Mouse (Mus musculus) gastrocnemius, adult 18-20 months (tissue): ENCODE measurements around the gene Ctnna2. TPM values are rescaled to one million over a fixed set of nuclear protein-coding genes. Genes with fewer than 3 reads are reported as not detected.

Experiments
- DNase-seq: peaks from one replicate; pipeline ENCODE4 v3.0.0; 2021; ENCODE audit warnings: low spot score
- total RNA-seq, 2 experiments: library from RNA; stranded (reverse); gene quantifications; 2 replicates each; pipeline ENCODE4 v1.2.3; 2021

The Ctnna2 gene
- total RNA-seq, 2 experiments from 2014 or later, result not detected

GRCm38 (mm10) chr6:77184896-77185295, 794.6 kb downstream of the Ctnna2 start:
- DNase-seq, result no peak

GRCm38 (mm10) chr6:77175764-77176163, 803.7 kb downstream of the Ctnna2 start:
- DNase-seq, result no peak

- DNase-seq, result no peak
Observed at GRCm38 (mm10) chr6:77157028-77157427, 822.5 kb downstream of the Ctnna2 start.

DNA sequence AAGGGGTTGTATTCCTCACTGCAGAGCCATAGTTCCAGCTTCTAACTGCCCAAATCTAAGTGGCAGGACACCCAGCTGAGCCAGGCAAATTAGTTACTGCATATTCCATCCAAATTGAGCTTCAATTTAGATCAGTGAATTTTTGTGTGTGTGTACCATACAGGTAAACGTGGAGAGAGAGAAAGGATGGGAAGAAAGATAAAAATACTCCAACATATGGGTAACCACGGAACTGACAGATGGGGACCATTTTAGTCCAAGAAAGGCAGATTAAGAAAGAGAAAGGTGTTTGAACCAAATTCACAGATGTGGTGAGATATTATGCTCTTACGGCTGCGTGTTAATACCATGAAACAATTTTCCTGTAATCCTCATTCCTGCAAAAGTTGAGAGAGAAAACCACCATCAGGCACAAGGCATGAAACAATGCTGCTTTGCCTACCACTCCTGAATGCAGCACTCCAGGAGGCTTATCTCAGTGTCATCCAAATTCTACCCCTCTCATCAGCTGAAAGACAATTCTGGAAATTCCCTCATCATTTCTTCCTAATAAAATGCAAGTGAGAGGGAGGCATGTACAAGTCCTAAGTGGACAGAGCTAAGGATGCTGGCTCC, 840.1 kb downstream of the Ctnna2 start:
- no peak for DNase-seq

DNA sequence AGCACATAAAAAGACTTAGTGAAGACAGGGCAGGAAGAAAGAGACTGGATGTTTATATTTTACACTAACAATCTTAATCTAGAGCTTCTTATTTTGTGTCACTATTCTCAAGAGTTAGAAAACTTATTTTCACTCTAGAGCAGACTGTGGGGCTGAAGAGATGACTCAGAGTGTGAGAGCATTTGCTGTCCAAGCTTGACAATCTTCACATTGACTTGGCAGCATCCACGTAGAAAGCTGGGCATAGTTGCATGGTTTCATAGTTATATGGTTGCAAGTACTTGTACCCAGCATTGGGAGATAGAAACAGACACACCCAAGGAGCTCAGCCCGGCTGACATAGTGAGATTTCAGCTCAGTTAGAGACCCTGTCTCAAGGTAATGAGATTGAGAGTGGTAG, 858.6 kb downstream of the Ctnna2 start:
- no peak for DNase-seq

DNA sequence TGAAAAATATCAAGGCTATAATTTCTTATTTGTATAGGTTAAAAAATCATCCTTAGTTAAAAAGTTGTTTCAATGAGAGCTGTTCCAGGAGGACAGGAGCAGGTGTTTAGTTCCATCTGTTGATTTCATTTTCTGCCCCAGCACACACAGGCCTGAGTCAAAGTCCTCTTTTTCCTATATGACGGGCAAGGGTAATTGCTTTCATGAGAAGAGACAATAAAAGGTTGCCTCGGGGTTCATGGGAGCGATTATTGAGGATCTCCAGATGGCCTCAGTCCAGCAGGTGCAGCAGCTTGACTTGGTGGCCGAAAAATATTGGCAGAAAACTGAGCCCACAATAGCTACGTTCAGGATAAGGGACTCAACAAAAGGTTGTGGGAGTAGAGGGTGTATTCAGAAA, 859.0 kb downstream of the Ctnna2 start:
- no peak for DNase-seq

GRCm38 (mm10) chr6:77109095-77109945, 870.2 kb downstream of the Ctnna2 start:
- DNase-seq, result no peak

DNA sequence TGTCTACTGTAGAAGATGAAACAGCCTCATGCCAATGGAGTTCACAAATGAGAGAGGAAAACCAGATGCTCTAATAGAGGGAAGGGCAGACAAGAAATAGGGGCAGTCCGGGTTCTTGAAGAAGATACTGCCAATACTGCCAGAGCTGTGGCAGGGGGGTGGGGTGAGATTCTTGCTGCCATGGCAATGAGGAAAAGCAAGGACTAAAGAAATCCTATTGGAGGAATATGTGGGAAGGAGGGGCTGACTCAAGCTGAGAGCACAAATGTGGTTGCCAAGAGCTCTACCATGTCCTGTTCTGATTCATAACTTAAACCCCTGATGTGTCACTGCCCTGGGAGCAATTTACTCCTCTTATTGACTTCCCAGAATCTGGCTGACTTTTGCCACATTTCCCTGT, 878.5 kb downstream of the Ctnna2 start:
- no peak for DNase-seq

DNA sequence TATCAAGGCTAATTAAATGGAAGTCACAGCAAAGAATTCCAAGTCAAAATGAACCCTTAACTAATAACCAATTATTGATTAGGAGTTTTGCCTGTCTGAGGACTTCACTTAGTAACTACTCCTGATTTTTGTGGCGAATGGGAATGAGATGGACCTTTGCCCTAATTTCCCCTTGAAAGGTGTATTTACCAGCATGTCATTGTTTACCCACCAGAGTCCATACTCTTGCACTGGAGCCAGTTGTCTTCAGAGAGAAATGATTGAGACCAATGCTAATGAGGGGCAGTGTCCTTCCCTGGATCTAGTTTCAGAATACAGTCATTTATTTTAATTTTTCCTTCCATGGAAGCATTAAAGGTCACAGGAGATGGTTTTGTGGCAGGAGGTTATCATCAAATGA, 881.0 kb downstream of the Ctnna2 start:
- DNase-seq, result no peak

DNA sequence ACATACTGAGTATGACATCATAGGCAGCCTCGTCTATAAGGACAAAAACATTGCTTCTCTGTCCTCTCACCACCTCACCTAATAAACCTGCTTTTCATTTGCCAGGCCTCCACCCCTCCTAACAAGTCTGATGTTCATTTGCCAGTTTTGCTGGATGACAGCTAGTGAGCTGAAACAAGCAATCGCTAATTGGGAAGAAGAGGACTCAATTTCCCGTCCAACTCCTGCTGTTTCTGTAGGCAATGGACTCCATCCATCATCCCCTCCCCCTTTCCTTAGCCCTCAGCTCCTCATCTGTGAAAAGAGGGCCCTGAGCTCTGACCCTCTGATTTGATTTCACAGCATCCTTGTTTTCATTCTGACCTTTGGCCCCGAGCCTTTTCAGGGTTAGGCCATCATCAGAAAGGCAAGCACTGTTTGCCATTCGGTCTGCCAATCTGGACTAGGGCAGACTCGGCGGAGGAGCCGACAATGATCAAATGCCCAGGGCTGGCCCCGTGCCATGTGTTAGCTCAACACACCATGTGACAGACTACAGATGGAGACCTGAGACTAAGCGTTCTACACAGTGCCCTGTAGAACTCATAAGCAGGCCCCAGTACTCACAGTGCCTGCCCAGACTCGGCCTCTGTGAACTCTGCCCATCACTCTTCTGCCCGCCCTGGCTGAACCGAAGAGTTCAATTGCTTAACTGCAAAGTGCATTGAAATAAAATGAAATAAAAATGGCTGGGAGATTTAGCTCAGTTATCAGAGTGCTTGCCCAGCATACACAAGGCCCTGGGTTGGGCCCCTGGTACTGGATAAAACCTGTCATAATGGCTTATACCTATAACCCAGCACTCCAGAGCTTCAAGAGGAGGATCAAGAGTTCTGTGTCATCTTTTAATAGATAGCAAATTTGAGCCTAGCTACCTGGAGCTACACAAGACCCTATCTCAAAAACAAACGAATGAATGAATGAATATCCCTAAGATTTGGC, 903.8 kb downstream of the Ctnna2 start:
- peak; percentile 2 for DNase-seq

- DNase-seq, result no peak
Observed at GRCm38 (mm10) chr6:77069595-77069994, 909.9 kb downstream of the Ctnna2 start.

DNA sequence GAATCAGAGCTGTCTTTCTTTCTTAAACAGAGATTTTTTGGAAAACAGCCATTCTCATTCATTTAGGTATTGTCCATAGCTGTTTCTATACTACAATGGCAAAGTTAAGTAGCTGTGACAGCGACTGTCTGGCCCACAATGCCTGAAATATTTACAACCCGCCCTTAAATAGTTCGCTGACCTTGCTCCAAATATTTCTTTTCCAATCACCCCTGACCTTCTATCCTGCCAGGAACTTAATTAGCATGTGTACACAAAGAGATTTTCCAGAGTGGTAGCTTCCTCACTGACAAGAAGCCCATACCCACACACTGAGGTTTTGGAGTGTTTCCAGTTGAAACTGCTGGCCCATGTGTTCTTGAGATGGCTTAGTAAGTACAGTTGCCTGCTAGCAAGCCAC, 928.8 kb downstream of the Ctnna2 start:
- DNase-seq, result no peak

GRCm38 (mm10) chr6:77050193-77050592, 929.3 kb downstream of the Ctnna2 start:
- DNase-seq, result no peak

DNA sequence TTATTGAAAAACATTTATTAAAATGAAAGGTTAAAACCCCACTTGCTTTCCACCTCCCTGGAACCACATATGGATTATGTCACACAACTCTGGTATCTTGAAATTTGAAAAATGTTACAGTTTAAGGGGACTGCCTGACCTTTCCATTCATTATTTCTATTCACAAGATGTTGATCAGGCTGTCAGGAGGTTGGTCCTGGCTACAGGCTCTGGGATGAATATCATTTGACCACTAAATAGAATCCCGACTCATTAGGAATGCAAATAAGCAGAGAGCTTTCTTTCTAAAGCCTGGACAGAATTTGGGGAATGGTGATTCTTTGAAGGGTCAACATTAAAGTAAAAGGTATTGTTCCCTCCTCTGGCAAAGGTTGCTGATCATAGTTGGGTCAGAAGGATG, 931.9 kb downstream of the Ctnna2 start:
- no peak for DNase-seq

GRCm38 (mm10) chr6:77025066-77025465, 954.4 kb downstream of the Ctnna2 start:
- DNase-seq, result no peak

DNA sequence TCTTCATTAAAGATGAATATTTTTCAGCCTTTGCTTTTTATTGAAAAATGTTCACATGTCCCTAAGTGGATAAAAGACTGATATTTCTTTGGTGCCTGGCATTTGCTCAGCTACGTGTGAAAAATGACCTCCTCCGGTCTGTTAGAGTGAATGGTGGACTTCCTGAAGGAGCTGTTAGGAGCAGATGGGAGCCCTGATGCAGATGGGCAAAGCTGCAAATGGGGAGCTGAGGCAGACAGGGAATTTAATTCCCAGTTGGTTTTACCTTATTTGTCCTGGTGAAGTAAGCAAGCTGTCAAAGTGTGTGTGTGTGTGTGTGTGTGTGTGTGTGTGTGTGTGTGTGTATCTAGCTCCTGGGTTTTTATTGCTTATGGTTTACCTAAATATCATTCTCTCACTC, 966.3 kb downstream of the Ctnna2 start:
- DNase-seq, result no peak

- DNase-seq, result no peak
Observed at GRCm38 (mm10) chr6:77011001-77011400, 968.5 kb downstream of the Ctnna2 start.

- no peak for DNase-seq
Observed at GRCm38 (mm10) chr6:76992128-76992527, 987.4 kb downstream of the Ctnna2 start.

- DNase-seq, result no peak
Observed at GRCm38 (mm10) chr6:76984773-76985172, 994.7 kb downstream of the Ctnna2 start.

- no peak for DNase-seq
Observed at GRCm38 (mm10) chr6:76981651-76982050, 997.8 kb downstream of the Ctnna2 start.

DNA sequence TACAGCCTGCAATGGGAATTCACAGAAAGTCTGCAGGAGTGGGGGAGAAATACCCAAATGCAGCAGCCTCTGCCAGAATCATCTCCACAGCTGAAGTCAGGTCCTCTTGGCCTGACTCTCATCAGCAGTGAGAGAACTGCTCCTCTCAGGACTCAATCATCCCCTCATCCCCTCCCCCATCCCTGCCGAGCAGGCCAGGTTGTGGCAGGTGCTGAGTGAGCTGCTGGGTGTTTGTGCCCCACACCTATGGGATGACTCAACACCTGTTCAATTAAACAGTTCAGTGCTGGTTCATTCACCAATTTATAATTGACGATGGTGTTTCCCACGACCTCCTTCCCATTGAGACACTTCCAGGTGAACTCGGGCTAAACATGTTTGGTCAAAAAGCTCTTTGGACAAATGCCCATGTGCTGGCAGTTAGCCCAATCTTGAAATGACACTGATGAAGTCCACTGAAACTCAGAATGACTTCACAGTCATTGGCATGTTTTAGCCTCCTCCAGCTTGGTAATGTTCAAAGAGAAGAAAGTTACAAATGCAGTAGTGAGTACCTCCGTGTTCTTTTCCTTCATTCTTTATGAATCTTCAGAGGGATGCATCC, 1000.1 kb downstream of the Ctnna2 start:
- no peak for DNase-seq
